Mouse (Mus musculus) lung, adult 2 months (tissue): Measurements from ENCODE around the gene Lcor.

Source experiments
- CTCF ChIP-seq: fragments of 200-500 bp; IDR thresholded peaks from 2 replicates; pipeline ENCODE4 v1.5.1; 2011; ENCODE audit warnings: mild to moderate bottlenecking, low read length, control low read depth; ENCODE audit not compliant: insufficient read depth
- POLR2A ChIP-seq: fragments of 200-500 bp; IDR thresholded peaks from 2 replicates; pipeline ENCODE4 v1.6.1; 2011; ENCODE audit warnings: low read depth, mild to moderate bottlenecking, control low read depth, low read length, borderline replicate concordance; ENCODE audit errors: extremely low read depth

- TF ChIP-seq POLR2A = no peak
- TF ChIP-seq CTCF = no peak
These were observed 39.8 kb downstream of the Lcor start for GRCm38 (mm10) chr19:41522246-41522645.
